ENCODE assay signal across 8 mouse cellular contexts in genomic region chr12:72070327-72071269, GRCm38 (mm10). TPM values are rescaled to one million over a fixed set of nuclear protein-coding genes. Genes with fewer than 3 reads are reported as not detected.
DNase-seq lines count a peak whose midpoint lies in the region; ATAC-seq and TF ChIP-seq lines count a peak whose summit lies in the region.

TSS of gene Gpr135 (minus strand) at chr12:72071125.

- peak within 1 kb of the TSS; percentile 77 to 78 for H3K4me3 ChIP-seq in ES-E14 (ENCODE audit: insufficient read depth in 1 of 2, low read depth in 1 of 2, low read length in 2 of 2, poor library complexity in 1 of 2, severe bottlenecking in 1 of 2)
- H3K4me3 ChIP-seq in cerebellum, adult 2 months (replicated peaks; ENCODE audit: insufficient read depth, low read depth, low read length), result peak within 1 kb of the TSS; percentile 75
- H3K4me3 ChIP-seq in lung, embryonic 14.5 days (ENCODE audit: low read depth, low read length), result peak within 1 kb of the TSS; percentile 62
- peak within 1 kb of the TSS; percentile 77 for H3K4me3 ChIP-seq in neural tube, embryonic 15.5 days (replicated peaks)
- peak within 1 kb of the TSS; percentile 78 for H3K4me3 ChIP-seq in testis, adult 2 months (ENCODE audit: control insufficient read depth, low read depth, low read length)

- peak within 1 kb of the TSS; percentile 71 for H3K9ac ChIP-seq in ES-E14 (ENCODE audit: insufficient read depth, low read depth, low read length, poor library complexity, severe bottlenecking)
- peak within 1 kb of the TSS; percentile 53 for H3K9ac ChIP-seq in lung, embryonic 14.5 days
- H3K9ac ChIP-seq in neural tube, embryonic 15.5 days (replicated peaks), result peak within 1 kb of the TSS; percentile 80

- peak; percentile 71 for DNase-seq in ES-E14 (ENCODE audit: low read depth, low spot score)
- peak; percentile 87 to 89 for DNase-seq in cerebellum, adult 2 months
- peak; percentile 68 for DNase-seq in layer of hippocampus, adult 9-10 months (ENCODE audit: low spot score)
- DNase-seq in lung, embryonic 14.5 days, result peak; percentile 93

- no peak within 1 kb of the TSS for H3K27ac ChIP-seq in ES-E14 (ENCODE audit: insufficient read depth, low read depth, low read length, poor library complexity, severe bottlenecking)
- peak within 1 kb of the TSS; percentile 18 for H3K27ac ChIP-seq in cerebellum, adult 2 months (ENCODE audit: insufficient read depth, low read length)
- no peak within 1 kb of the TSS for H3K27ac ChIP-seq in lung, embryonic 14.5 days (ENCODE audit: low read depth)
- H3K27ac ChIP-seq in neural tube, embryonic 15.5 days (replicated peaks), result peak within 1 kb of the TSS; percentile 93
- no peak within 1 kb of the TSS for H3K27ac ChIP-seq in testis, adult 2 months (ENCODE audit: control insufficient read depth, insufficient read depth, low read depth, low read length)

- TF ChIP-seq CTCF in cerebellum, adult 2 months (IDR thresholded peaks at IDR 0.05; ENCODE audit: borderline replicate concordance, insufficient read depth, low read depth, low read length), result peak; percentile 71
- peak; percentile 69 for TF ChIP-seq CTCF in lung, embryonic 14.5 days (IDR thresholded peaks at IDR 0.05; ENCODE audit: low read depth)
- TF ChIP-seq CTCF in testis, adult 2 months (IDR thresholded peaks at IDR 0.05; ENCODE audit: control insufficient read depth, insufficient read depth, insufficient replicate concordance, low read depth, low read length), result peak; percentile 64; the same call in 1 of the 2 replicates

- in situ Hi-C loops in ES-E14 (cut with MboI; ENCODE audit: low sequenced_read_pairs in 2 of 2, unreplicated experiment in 2 of 2), result no loop called here

- peak within 1 kb of the TSS; percentile 99 for H3K4me2 ChIP-seq in lung, embryonic 14.5 days
- peak within 1 kb of the TSS; percentile 82 for H3K4me2 ChIP-seq in neural tube, embryonic 15.5 days

- H3K27me3 ChIP-seq in cerebellum, adult 2 months (ENCODE audit: control insufficient read depth, insufficient read depth, low read length), result no peaks in the 10 kb centered on the region
- H3K27me3 ChIP-seq in lung, embryonic 14.5 days (ENCODE audit: insufficient read depth, low read length), result peaks cover 20% of the 10 kb centered on the region
- no peaks in the 10 kb centered on the region for H3K27me3 ChIP-seq in neural tube, embryonic 15.5 days (replicated peaks)
- H3K27me3 ChIP-seq in testis, adult 2 months (ENCODE audit: control insufficient read depth, insufficient read depth, low read length), result no peaks in the 10 kb centered on the region

- no peaks in the 10 kb centered on the region for H3K9me3 ChIP-seq in ES-E14 (ENCODE audit: control insufficient read depth, insufficient read depth, low read depth, low read length)
- H3K9me3 ChIP-seq in lung, embryonic 14.5 days (ENCODE audit: low read depth, low read length), result no peaks in the 10 kb centered on the region
- H3K9me3 ChIP-seq in neural tube, embryonic 15.5 days (replicated peaks), result no peaks in the 10 kb centered on the region

- WGBS in cerebellum, adult 2 months, result under 1% methylated on average over 94 of the region's 94 CpGs
- WGBS in lung, embryonic 14.5 days, result under 1% methylated on average over 94 of the region's 94 CpGs
- WGBS in neural tube, embryonic 15.5 days, result under 1% methylated on average over 94 of the region's 94 CpGs

- no peaks in the 10 kb centered on the region for H3K36me3 ChIP-seq in ES-E14 (ENCODE audit: control insufficient read depth, insufficient read depth, low read length, poor library complexity, severe bottlenecking)
- peaks cover 2% of the 10 kb centered on the region; the same call in 1 of the 2 replicates for H3K36me3 ChIP-seq in lung, embryonic 14.5 days (ENCODE audit: insufficient read depth)
- 0 out of 2 replicates have a peak, but pooled peaks cover 3% of the 10 kb centered on the region for H3K36me3 ChIP-seq in neural tube, embryonic 15.5 days
- no peaks in the 10 kb centered on the region for H3K36me3 ChIP-seq in testis, adult 2 months (ENCODE audit: control insufficient read depth, insufficient read depth, low read length)

- H3K4me1 ChIP-seq in ES-E14 (ENCODE audit: control insufficient read depth in 2 of 2, insufficient read depth in 2 of 2, low read length in 2 of 2, poor library complexity in 1 of 2), result no peaks in the 10 kb centered on the region
- no peaks in the 10 kb centered on the region for H3K4me1 ChIP-seq in cerebellum, adult 2 months (ENCODE audit: control insufficient read depth, insufficient read depth, low read length)
- 0 out of 2 replicates have a peak, but pooled peaks cover 5% of the 10 kb centered on the region for H3K4me1 ChIP-seq in lung, embryonic 14.5 days (ENCODE audit: insufficient read depth)
- H3K4me1 ChIP-seq in neural tube, embryonic 15.5 days, result peaks cover 17% of the 10 kb centered on the region
- peaks cover 11% of the 10 kb centered on the region for H3K4me1 ChIP-seq in testis, adult 2 months (ENCODE audit: control insufficient read depth, insufficient read depth, low read length)

- peak; percentile 84 for ATAC-seq in frontal cortex, adult (ENCODE audit: low TSS enrichment)
- ATAC-seq in hematopoietic stem cell, adult 5-6 weeks (replicated peaks in 1 of 2; ENCODE audit: insufficient read depth in 1 of 2, low FRiP score in 2 of 2, low TSS enrichment in 1 of 2, low read depth in 1 of 2, poor library complexity in 2 of 2, severe bottlenecking in 2 of 2), result peak; percentile 85 to 88
- ATAC-seq in lung, embryonic 14.5 days (ENCODE audit: insufficient read depth), result peak; percentile 89
- ATAC-seq in neural tube, embryonic 15.5 days (ENCODE audit: low FRiP score), result peak; percentile 92

- TF ChIP-seq POLR2A in cerebellum, adult 2 months (IDR thresholded peaks at IDR 0.05; ENCODE audit: borderline replicate concordance, insufficient read depth, low read length), result peak; percentile 54; the same call in 1 of the 2 replicates
- peak; percentile 62; the same call in 1 of the 2 replicates for TF ChIP-seq POLR2A in testis, adult 2 months (IDR thresholded peaks at IDR 0.05; ENCODE audit: control insufficient read depth, low read depth, low read length)

TF ChIP-seq in ES-E14, 5 proteins besides CTCF, POLR2A, EP300 and RAD21:
- TF ChIP-seq MAFK (IDR thresholded peaks at IDR 0.05; ENCODE audit: insufficient read depth, low read depth, low read length), result no peak
- TF ChIP-seq HCFC1 (IDR thresholded peaks at IDR 0.05; ENCODE audit: borderline replicate concordance, insufficient read depth, low read length), result 0 out of 2 replicates have a peak, but pooled peaks have one; percentile 45
- no peak for TF ChIP-seq ZNF384 (IDR thresholded peaks at IDR 0.05; ENCODE audit: low read depth, low read length)
- no peak for TF ChIP-seq CHD2 (IDR thresholded peaks at IDR 0.05; ENCODE audit: low read depth, low read length)
- TF ChIP-seq ZC3H11A (IDR thresholded peaks at IDR 0.05; ENCODE audit: borderline replicate concordance, low read depth, low read length), result no peak

RNA-seq across cellular contexts. Expression of gene Gpr135, which starts in this region (rescaled TPM):
- 2.7 and 4.2 TPM in 2 replicates for total RNA-seq in ES-E14 (2012; rRNA removed)
- 9.7 and 10.0 TPM in 2 replicates for polyA plus RNA-seq in cerebellum, adult 2 months (2012; rRNA removed)
- total RNA-seq in hematopoietic stem cell, adult 5-6 weeks (2017), result 0.19 TPM in 1 of 2 replicates, not detected in the other
- polyA plus RNA-seq in lung, embryonic 14.5 days (2014; fragmentation: Nextera tagmentation; extraction: Ambion mirVana), result 0.68 and 0.88 TPM in 2 replicates
- 6.0 and 8.1 TPM in 2 replicates for polyA plus RNA-seq in neural tube, embryonic 15.5 days (2015; fragmentation: Nextera tagmentation; extraction: Ambion mirVana)
- polyA plus RNA-seq in testis, adult 2 months (2012; rRNA removed), result 1.5 and 1.8 TPM in 2 replicates

Comparison
In these comparisons a context has a peak if more than half of its experiments do, and no peak if none do; other contexts are left out.
1. Peak in ATAC-seq in hematopoietic stem cell, adult 5-6 weeks; RNA of the gene not detected or under 1 TPM.
2. Peak in DNase-seq, ATAC-seq, H3K4me3 ChIP-seq, H3K9ac ChIP-seq and H3K4me2 ChIP-seq in lung, embryonic 14.5 days; RNA of the gene not detected or under 1 TPM.
3. H3K27ac ChIP-seq: peak in cerebellum, adult 2 months (single experiment) and neural tube, embryonic 15.5 days (single experiment); none in ES-E14 (single experiment), lung, embryonic 14.5 days (single experiment) and testis, adult 2 months (single experiment).
4. Peak in every context shown above with its lines, with median percentiles within 50 percentile points of each other: DNase-seq, H3K4me3 ChIP-seq, H3K9ac ChIP-seq, CTCF ChIP-seq and ATAC-seq.